Comparison of ENCODE assay signal across 21 mouse cellular contexts in the genomic region with DNA sequence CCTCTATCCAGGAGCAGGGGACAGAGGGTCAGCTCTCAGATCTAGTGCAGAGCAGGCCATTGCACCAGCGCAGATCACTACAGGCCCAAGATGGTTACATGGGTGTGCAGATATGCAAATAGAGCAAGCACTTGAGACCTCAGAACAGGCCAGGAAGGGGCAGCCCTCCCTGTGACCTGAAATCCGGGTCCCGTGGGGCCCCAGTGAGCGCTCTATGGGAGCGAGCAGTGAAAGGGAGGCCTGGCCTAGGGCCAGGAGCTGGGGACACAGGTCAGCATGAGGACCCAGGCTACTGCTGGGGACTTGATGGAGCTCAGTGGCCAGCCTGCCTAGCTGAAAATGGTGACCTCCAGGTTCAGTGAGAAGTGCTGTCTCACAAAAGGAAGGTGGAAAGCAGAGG. TPM values are rescaled to one million over a fixed set of nuclear protein-coding genes. Genes with fewer than 3 reads are reported as not detected.
DNase-seq lines count a peak whose midpoint lies in the region; ATAC-seq and TF ChIP-seq lines count a peak whose summit lies in the region.
"Had no signal": no experiment of that assay in that cellular context is flagged by ENCODE, and none has a peak within 500 bp of the region (broad histone marks: within the 10 kb centered on the region; RNA-seq: fewer than 3 reads in every experiment).

No protein-coding gene starts in this region.

- no peak overlapping the region for H3K27ac ChIP-seq in kidney, adult 2 months (ENCODE audit: insufficient read depth, low read depth, low read length)
- H3K27ac ChIP-seq in lung, postnatal 0 days (ENCODE audit: low read length) = no peak overlapping the region
- H3K27ac ChIP-seq: forebrain, embryonic 13.5 days; layer of hippocampus, adult 2 months; liver, embryonic 14.5 days; neural tube, embryonic 12.5 days had no signal

- DNase-seq in adrenal gland, postnatal 14 days = peak; percentile 34
- no peak for DNase-seq in adrenal gland, postnatal 4 days (ENCODE audit: low spot score in 2 of 2)
- DNase-seq in kidney, adult 2 months = peak; percentile 10
- DNase-seq in kidney, postnatal 10 days = no peak
- DNase-seq in lung, postnatal 0 days (ENCODE audit: low spot score) = no peak
- DNase-seq in lung, postnatal 14 days = no peak
- DNase-seq in splenic B cell, adult 2 months (ENCODE audit: low read depth, low spot score) = peak; percentile 11
- no peak for DNase-seq in cerebellum, adult 11-12 months
- DNase-seq: cerebellum, postnatal 25 days; kidney, adult 9 months; left cerebral cortex, postnatal 4 days; right cerebral cortex, postnatal 25 days; thymus, postnatal 4 days had no signal

- WGBS in kidney, adult 2 months = 62% methylated on average over 5 of the region's 5 CpGs
- 55% methylated on average over 5 of the region's 5 CpGs for WGBS in lung, postnatal 0 days

- H3K27me3 ChIP-seq in kidney, adult 2 months (replicated peaks; ENCODE audit: control insufficient read depth, insufficient read depth, low read length) = no peaks in the 10 kb centered on the region
- H3K27me3 ChIP-seq in lung, postnatal 0 days (replicated peaks; ENCODE audit: insufficient read depth, low read length) = no peaks in the 10 kb centered on the region
- H3K27me3 ChIP-seq in splenic B cell, adult 2 months (ENCODE audit: control insufficient read depth, insufficient read depth, low read length, poor library complexity, severe bottlenecking) = no peaks in the 10 kb centered on the region
- H3K27me3 ChIP-seq: forebrain, embryonic 13.5 days; neural tube, embryonic 12.5 days had no signal

- no peak for TF ChIP-seq POLR2A in kidney, adult 2 months (IDR thresholded peaks at IDR 0.05; ENCODE audit: low read depth, low read length)

- no peak for TF ChIP-seq EP300 in lung, postnatal 0 days (IDR thresholded peaks at IDR 0.05)

- H3K9ac ChIP-seq in lung, postnatal 0 days (replicated peaks; ENCODE audit: low read depth) = no peak overlapping the region
- H3K9ac ChIP-seq: forebrain, embryonic 13.5 days; liver, embryonic 14.5 days; neural tube, embryonic 12.5 days had no signal

- ATAC-seq in lung, postnatal 0 days = peak; percentile 34

- TF ChIP-seq CTCF in kidney, adult 2 months (conservative IDR thresholded peaks at IDR 0.05; ENCODE audit: insufficient read depth, insufficient read length, low read depth, low read length) = no peak
- TF ChIP-seq CTCF in lung, postnatal 0 days (IDR thresholded peaks at IDR 0.05) = no peak

- no peaks in the 10 kb centered on the region for H3K9me3 ChIP-seq in lung, postnatal 0 days (ENCODE audit: low read length)
- H3K9me3 ChIP-seq: forebrain, embryonic 13.5 days; megakaryocyte, embryonic 14.5 days; neural tube, embryonic 12.5 days had no signal

- no peaks in the 10 kb centered on the region for H3K36me3 ChIP-seq in kidney, adult 2 months (ENCODE audit: control insufficient read depth, insufficient read depth, low read length)
- no peaks in the 10 kb centered on the region for H3K36me3 ChIP-seq in lung, postnatal 0 days (ENCODE audit: insufficient read depth, low read length)
- H3K36me3 ChIP-seq in splenic B cell, adult 2 months (ENCODE audit: control insufficient read depth, insufficient read depth, low read length, poor library complexity, severe bottlenecking) = no peaks in the 10 kb centered on the region

- no peak overlapping the region for H3K4me3 ChIP-seq in kidney, adult 2 months (ENCODE audit: insufficient read depth, low read depth, low read length)
- no peak overlapping the region for H3K4me3 ChIP-seq in lung, postnatal 0 days (ENCODE audit: low read depth, low read length)
- H3K4me3 ChIP-seq: forebrain, embryonic 13.5 days; layer of hippocampus, adult 2 months had no signal

- no peak overlapping the region for H3K4me2 ChIP-seq in lung, postnatal 0 days (replicated peaks; ENCODE audit: low read depth, low read length)

- H3K4me1 ChIP-seq in kidney, adult 2 months (ENCODE audit: control insufficient read depth, insufficient read depth, low read length) = no peaks in the 10 kb centered on the region
- H3K4me1 ChIP-seq in lung, postnatal 0 days (ENCODE audit: insufficient read depth, low read depth, low read length) = 0 out of 2 replicates have a peak, but pooled peaks cover 2% of the 10 kb centered on the region

RNA-seq across cellular contexts. Expression of gene Tldc1, which starts 21.7 kb away (rescaled TPM):
- total RNA-seq in adrenal gland, postnatal 14 days (2021) = 9.1 and 10.8 TPM in 2 replicates
- total RNA-seq in adrenal gland, postnatal 4 days (2021) = 10 to 100 TPM; 16.7 to 17.3 TPM
- polyA plus RNA-seq in kidney, adult 2 months (2012; rRNA removed) = 11.6 and 12.6 TPM in 2 replicates
- polyA plus RNA-seq in lung, postnatal 0 days (2015; fragmentation: Nextera tagmentation; extraction: Ambion mirVana) = 7.9 and 9.7 TPM in 2 replicates

RNA-seq across cellular contexts. Expression of gene Atp2c2, which starts 56.7 kb away (rescaled TPM):
- total RNA-seq in adrenal gland, postnatal 14 days (2021) = 0.41 TPM in 2 replicates
- total RNA-seq in adrenal gland, postnatal 4 days (2021) = under 1 TPM; 0.42 to 0.48 TPM
- 0.24 and 0.52 TPM in 2 replicates for polyA plus RNA-seq in kidney, adult 2 months (2012; rRNA removed)
- polyA plus RNA-seq in lung, postnatal 0 days (2015; fragmentation: Nextera tagmentation; extraction: Ambion mirVana) = 1.5 and 2.1 TPM in 2 replicates
- total RNA-seq: gastrocnemius, postnatal 4 days; heart, postnatal 10 days; monocyte, adult 5-6 weeks had no signal
- polyA plus RNA-seq: forebrain, embryonic 13.5 days had no signal

Comparison
In these comparisons a context has a peak if more than half of its experiments do, and no peak if none do; other contexts are left out.
1. DNase-seq: peak in adrenal gland, postnatal 14 days (single experiment), kidney, adult 2 months (single experiment) and splenic B cell, adult 2 months (single experiment); none in adrenal gland, postnatal 4 days (0 of 2), kidney, postnatal 10 days (single experiment), lung, postnatal 0 days (single experiment), lung, postnatal 14 days (single experiment) and cerebellum, adult 11-12 months (single experiment).